Mouse (Mus musculus) cortical plate, adult 2 months (tissue): ENCODE data around the gene Itgad.

ENCODE experiments used
- CTCF ChIP-seq: fragments of 200-500 bp; IDR thresholded peaks from 2 replicates; pipeline ENCODE4 v1.5.1; 2011; ENCODE audit warnings: mild to moderate bottlenecking, control low read depth, low read length; ENCODE audit not compliant: insufficient read depth; ENCODE audit errors: extremely low read depth
- POLR2A ChIP-seq: fragments of 200-500 bp; IDR thresholded peaks from 2 replicates; pipeline ENCODE4 v1.6.1; 2011; ENCODE audit warnings: mild to moderate bottlenecking, low read length, control low read depth; ENCODE audit not compliant: insufficient read depth; ENCODE audit errors: extremely low read depth

- TF ChIP-seq POLR2A (no peak), CTCF (no peak)
Measured at GRCm38 (mm10) chr7:128154924-128155323, 748 bp downstream of the Itgad start.
